ENCODE assay signal across 8 mouse cellular contexts in genomic region chr5:35970380-35971105, GRCm38 (mm10).
A peak's percentile ranks its signal among the peaks of the same experiment; 100 is the strongest.
DNase-seq lines count a peak whose midpoint lies in the region; ATAC-seq and TF ChIP-seq lines count a peak whose summit lies in the region.

No protein-coding gene starts in this region.

- no peaks in the 10 kb centered on the region for H3K27me3 ChIP-seq in neural tube, embryonic 11.5 days (ENCODE audit: control insufficient read depth, insufficient read depth, low read length)
- H3K27me3 ChIP-seq in forebrain, postnatal 0 days (ENCODE audit: insufficient read depth, low read length): no peaks in the 10 kb centered on the region
- no peaks in the 10 kb centered on the region for H3K27me3 ChIP-seq in intestine, embryonic 16.5 days (replicated peaks; ENCODE audit: control insufficient read depth, insufficient read depth, low read length)
- no peaks in the 10 kb centered on the region for H3K27me3 ChIP-seq in limb, embryonic 15.5 days
- no peaks in the 10 kb centered on the region for H3K27me3 ChIP-seq in neural tube, embryonic 13.5 days
- H3K27me3 ChIP-seq in liver, embryonic 12.5 days (replicated peaks): no peaks in the 10 kb centered on the region

- H3K9me3 ChIP-seq in neural tube, embryonic 11.5 days (ENCODE audit: control insufficient read depth, low read length): no peaks in the 10 kb centered on the region
- no peaks in the 10 kb centered on the region for H3K9me3 ChIP-seq in forebrain, postnatal 0 days (ENCODE audit: low read length)
- H3K9me3 ChIP-seq in intestine, embryonic 16.5 days (ENCODE audit: control insufficient read depth, low read length): no peaks in the 10 kb centered on the region
- H3K9me3 ChIP-seq in limb, embryonic 15.5 days: no peaks in the 10 kb centered on the region
- no peaks in the 10 kb centered on the region for H3K9me3 ChIP-seq in neural tube, embryonic 13.5 days
- no peaks in the 10 kb centered on the region for H3K9me3 ChIP-seq in liver, embryonic 12.5 days (replicated peaks)

- H3K4me2 ChIP-seq in neural tube, embryonic 11.5 days (ENCODE audit: low read depth): no peak overlapping the region
- no peak overlapping the region for H3K4me2 ChIP-seq in forebrain, postnatal 0 days (ENCODE audit: low read depth)
- H3K4me2 ChIP-seq in intestine, embryonic 16.5 days (ENCODE audit: low read depth, low read length): no peak overlapping the region
- H3K4me2 ChIP-seq in limb, embryonic 15.5 days: no peak overlapping the region
- no peak overlapping the region for H3K4me2 ChIP-seq in neural tube, embryonic 13.5 days
- no peak overlapping the region for H3K4me2 ChIP-seq in liver, embryonic 12.5 days

- H3K36me3 ChIP-seq in neural tube, embryonic 11.5 days (ENCODE audit: control insufficient read depth, insufficient read depth, low read length): peaks cover 4% of the 10 kb centered on the region; the same call in 1 of the 2 replicates
- H3K36me3 ChIP-seq in forebrain, postnatal 0 days (ENCODE audit: insufficient read depth): peaks cover 60% of the 10 kb centered on the region
- H3K36me3 ChIP-seq in intestine, embryonic 16.5 days (ENCODE audit: control insufficient read depth, insufficient read depth, low read length): peaks cover 20% of the 10 kb centered on the region
- H3K36me3 ChIP-seq in limb, embryonic 15.5 days: peaks cover 55% of the 10 kb centered on the region
- H3K36me3 ChIP-seq in neural tube, embryonic 13.5 days: peaks cover 88% of the 10 kb centered on the region
- 0 out of 2 replicates have a peak, but pooled peaks cover 3% of the 10 kb centered on the region for H3K36me3 ChIP-seq in liver, embryonic 12.5 days

- peak; percentile 42 for DNase-seq in neural tube, embryonic 11.5 days (ENCODE audit: low spot score)
- no peak for DNase-seq in neural tube, embryonic 10.5 days (ENCODE audit: extremely low spot score, low spot score)
- peak; percentile 45 for DNase-seq in forebrain, postnatal 0 days
- DNase-seq in adrenal gland, postnatal 4 days (ENCODE audit: low spot score in 2 of 2): no peak

- no peak overlapping the region for H3K4me3 ChIP-seq in neural tube, embryonic 11.5 days (ENCODE audit: low read depth, low read length)
- no peak overlapping the region for H3K4me3 ChIP-seq in forebrain, postnatal 0 days (ENCODE audit: low read depth, low read length)
- H3K4me3 ChIP-seq in intestine, embryonic 16.5 days (ENCODE audit: low read length): no peak overlapping the region
- no peak overlapping the region for H3K4me3 ChIP-seq in limb, embryonic 15.5 days
- no peak overlapping the region for H3K4me3 ChIP-seq in neural tube, embryonic 13.5 days
- no peak overlapping the region for H3K4me3 ChIP-seq in liver, embryonic 12.5 days

- no peak for TF ChIP-seq CTCF in forebrain, postnatal 0 days (IDR thresholded peaks at IDR 0.05; ENCODE audit: low read depth)

- no peak overlapping the region; the same call in 1 of the 2 replicates for H3K27ac ChIP-seq in neural tube, embryonic 11.5 days (ENCODE audit: low read depth, low read length)
- peak overlapping the region; percentile 16; the same call in 1 of the 2 replicates for H3K27ac ChIP-seq in forebrain, postnatal 0 days (ENCODE audit: low read depth, low read length)
- peak overlapping the region; percentile 64 for H3K27ac ChIP-seq in intestine, embryonic 16.5 days (ENCODE audit: low read length)
- peak overlapping the region; percentile 61 for H3K27ac ChIP-seq in limb, embryonic 15.5 days
- H3K27ac ChIP-seq in neural tube, embryonic 13.5 days (replicated peaks): peak overlapping the region; percentile 76
- no peak overlapping the region for H3K27ac ChIP-seq in liver, embryonic 12.5 days

- 59% methylated on average over 12 of the region's 12 CpGs for WGBS in neural tube, embryonic 11.5 days
- 54% methylated on average over 12 of the region's 12 CpGs for WGBS in forebrain, postnatal 0 days
- 54% methylated on average over 12 of the region's 12 CpGs for WGBS in intestine, embryonic 16.5 days
- 73% methylated on average over 12 of the region's 12 CpGs for WGBS in limb, embryonic 15.5 days
- 38% methylated on average over 12 of the region's 12 CpGs for WGBS in neural tube, embryonic 13.5 days
- 49% methylated on average over 12 of the region's 12 CpGs for WGBS in liver, embryonic 12.5 days (ENCODE audit: insufficient replicate concordance)

- peaks cover 4% of the 10 kb centered on the region; the same call in 1 of the 2 replicates for H3K4me1 ChIP-seq in neural tube, embryonic 11.5 days (ENCODE audit: control insufficient read depth, insufficient read depth, low read length)
- H3K4me1 ChIP-seq in forebrain, postnatal 0 days (ENCODE audit: insufficient read depth): no peaks in the 10 kb centered on the region
- H3K4me1 ChIP-seq in intestine, embryonic 16.5 days (ENCODE audit: control insufficient read depth, insufficient read depth, low read length): peaks cover 23% of the 10 kb centered on the region
- H3K4me1 ChIP-seq in limb, embryonic 15.5 days: peaks cover 36% of the 10 kb centered on the region
- H3K4me1 ChIP-seq in neural tube, embryonic 13.5 days (replicated peaks): peaks cover 20% of the 10 kb centered on the region
- no peaks in the 10 kb centered on the region; the same call in 1 of the 2 replicates for H3K4me1 ChIP-seq in liver, embryonic 12.5 days

- ATAC-seq in neural tube, embryonic 11.5 days (ENCODE audit: insufficient read depth, low FRiP score, low TSS enrichment): no peak
- ATAC-seq in forebrain, postnatal 0 days: peak; percentile 74
- peak; percentile 36; the same call in 1 of the 2 replicates for ATAC-seq in intestine, embryonic 16.5 days
- no peak for ATAC-seq in limb, embryonic 15.5 days (ENCODE audit: insufficient number of reproducible peaks, low FRiP score, low TSS enrichment, low read depth)
- ATAC-seq in neural tube, embryonic 13.5 days (ENCODE audit: low read depth): peak; percentile 49; the same call in 1 of the 2 replicates
- ATAC-seq in liver, embryonic 12.5 days: no peak

- no peak overlapping the region for H3K9ac ChIP-seq in neural tube, embryonic 11.5 days (ENCODE audit: low read length)
- no peak overlapping the region for H3K9ac ChIP-seq in forebrain, postnatal 0 days
- H3K9ac ChIP-seq in intestine, embryonic 16.5 days (ENCODE audit: low read depth, low read length): no peak overlapping the region
- H3K9ac ChIP-seq in limb, embryonic 15.5 days: no peak overlapping the region
- H3K9ac ChIP-seq in neural tube, embryonic 13.5 days: 0 out of 2 replicates have a peak overlapping the region, but pooled peaks have one; percentile 0
- no peak overlapping the region for H3K9ac ChIP-seq in liver, embryonic 12.5 days

Comparison
In these comparisons a context has a peak if more than half of its experiments do, and no peak if none do; other contexts are left out.
1. ATAC-seq: peak in forebrain, postnatal 0 days (single experiment), intestine, embryonic 16.5 days (single experiment) and neural tube, embryonic 13.5 days (single experiment); none in neural tube, embryonic 11.5 days (single experiment), limb, embryonic 15.5 days (single experiment) and liver, embryonic 12.5 days (single experiment).
2. DNase-seq: peak in neural tube, embryonic 11.5 days (single experiment) and forebrain, postnatal 0 days (single experiment); none in neural tube, embryonic 10.5 days (single experiment) and adrenal gland, postnatal 4 days (0 of 2).
3. H3K27ac ChIP-seq: peak in forebrain, postnatal 0 days (single experiment), intestine, embryonic 16.5 days (single experiment), limb, embryonic 15.5 days (single experiment) and neural tube, embryonic 13.5 days (single experiment); none in neural tube, embryonic 11.5 days (single experiment) and liver, embryonic 12.5 days (single experiment).